Mouse (Mus musculus) intestine, embryonic 16.5 days (tissue): Measurements from ENCODE around the gene Fam69a. TPM values are rescaled to one million over a fixed set of nuclear protein-coding genes. Genes with fewer than 3 reads are reported as not detected.

ENCODE experiments used
- ATAC-seq: fragments of 200-750 bp; cut with Nextera tagmentation; 2 replicates; pipeline ENCODE4 v1.8.0; 2017; ENCODE audit warnings: moderate TSS enrichment, moderate library complexity
- H3K27ac ChIP-seq: fragments of 300-500 bp; sonication (generic); 2 replicates; pipeline ENCODE4 v1.5.1; 2014; ENCODE audit warnings: mild to moderate bottlenecking, low read length
- H3K27me3 ChIP-seq: fragments of 300-500 bp; sonication (generic); replicated peaks from 2 replicates; pipeline ENCODE4 v1.6.1; 2014; ENCODE audit warnings: low read length, control low read depth, mixed read lengths; ENCODE audit not compliant: control insufficient read depth, insufficient read depth
- H3K36me3 ChIP-seq: fragments of 300-500 bp; sonication (generic); 2 replicates; pipeline ENCODE4 v1.6.1; 2014; ENCODE audit warnings: low read length, control low read depth; ENCODE audit not compliant: control insufficient read depth, insufficient read depth
- H3K4me1 ChIP-seq: fragments of 300-500 bp; sonication (generic); 2 replicates; pipeline ENCODE4 v1.6.1; 2014; ENCODE audit warnings: low read length, control low read depth, mixed read lengths; ENCODE audit not compliant: control insufficient read depth, insufficient read depth
- H3K4me2 ChIP-seq: fragments of 300-500 bp; sonication (generic); 2 replicates; pipeline ENCODE4 v1.6.1; 2014; ENCODE audit warnings: low read depth, low read length, control low read depth
- H3K4me3 ChIP-seq: fragments of 300-500 bp; sonication (generic); 2 replicates; pipeline ENCODE4 v1.5.1; 2014; ENCODE audit warnings: mild to moderate bottlenecking, low read length
- H3K9ac ChIP-seq: fragments of 300-500 bp; sonication (generic); 2 replicates; pipeline ENCODE4 v1.6.1; 2014; ENCODE audit warnings: low read depth, low read length
- H3K9me3 ChIP-seq: fragments of 300-500 bp; sonication (generic); 2 replicates; pipeline ENCODE4 v1.6.1; 2016; ENCODE audit warnings: low read length, control low read depth; ENCODE audit not compliant: control insufficient read depth
- WGBS: fragments of 180-500 bp; shearing (Covaris S2); extraction: QIAGEN DNeasy Blood & Tissue Kit; methylation state at CpG from one replicate; pipeline ENCODE4 v1.1.7; 2014; 5-methylcytosine and 5-hydroxymethylcytosine counted together
- polyA plus RNA-seq: library from polyadenylated mRNA; unstranded; fragments of >200 nt; fragmentation: Nextera tagmentation; extraction: Ambion mirVana; gene quantifications from 2 replicates; pipeline ENCODE4 v1.2.1, GENCODE M21; 2015

Fam69a gene
- polyA plus RNA-seq, 1 experiment from 2014 or later, result 17.9 TPM

- Histone ChIP-seq H3K27ac (no peak overlapping the region), H3K27me3 (no peaks in the 10 kb centered on the region), H3K4me1 (no peaks in the 10 kb centered on the region), H3K36me3 (no peaks in the 10 kb centered on the region), H3K9ac (no peak overlapping the region), H3K4me3 (no peak overlapping the region), H3K9me3 (no peaks in the 10 kb centered on the region), H3K4me2 (no peak overlapping the region)
- 77% methylated on average over 2 of the region's 2 CpGs for WGBS
- no peak for ATAC-seq
Observed at GRCm38 (mm10) chr5:108017232-108017631, 30.3 kb upstream of the Fam69a start.

DNA sequence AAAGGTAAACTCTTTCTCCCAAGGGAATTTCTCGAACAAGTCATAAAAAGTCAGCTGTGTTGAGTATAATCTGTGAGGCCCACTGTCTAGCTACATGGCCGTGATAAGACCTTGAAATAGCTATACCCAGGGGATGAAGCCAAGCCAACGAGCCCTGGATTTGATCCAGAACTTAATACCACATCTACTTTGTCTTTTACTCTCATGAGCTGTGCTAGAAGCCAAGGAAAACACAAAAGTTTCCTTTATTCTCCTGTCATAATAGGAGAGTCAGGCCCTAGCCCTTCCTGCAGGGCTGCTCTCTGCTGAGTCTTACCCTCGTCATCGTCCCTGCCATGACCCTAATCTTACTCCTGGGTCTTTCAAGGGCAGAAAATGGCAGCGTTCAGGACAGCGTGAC, 28.5 kb upstream of the Fam69a start:
- Histone ChIP-seq H3K4me1 (no peaks in the 10 kb centered on the region), H3K9ac (no peak overlapping the region), H3K27ac (no peak overlapping the region), H3K36me3 (no peaks in the 10 kb centered on the region), H3K9me3 (no peaks in the 10 kb centered on the region), H3K4me3 (no peak overlapping the region), H3K4me2 (no peak overlapping the region), H3K27me3 (no peaks in the 10 kb centered on the region)
- no peak for ATAC-seq
- 63% methylated on average over 7 of the region's 7 CpGs for WGBS

DNA sequence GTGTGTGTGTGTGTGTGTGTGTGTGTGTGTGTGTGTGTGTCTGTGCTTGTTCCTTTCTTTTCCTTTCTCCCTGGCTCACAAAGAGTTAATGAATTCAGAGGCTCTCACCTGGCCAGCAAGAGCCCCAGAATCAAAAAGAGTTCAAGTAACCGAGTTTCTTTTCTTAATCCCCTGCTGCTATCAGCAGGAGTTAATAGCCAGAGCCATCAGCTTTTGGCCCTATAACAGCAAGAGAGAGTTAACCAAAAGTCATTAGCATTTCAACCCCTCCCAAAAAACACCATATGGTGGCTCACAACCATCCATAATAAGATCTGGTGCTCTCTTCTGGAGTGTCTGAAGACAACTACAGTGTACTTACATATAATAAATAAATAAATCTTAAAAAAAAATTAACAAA, 27.3 kb upstream of the Fam69a start:
- no peak overlapping the region for H3K4me2 ChIP-seq
- H3K4me3 ChIP-seq, result no peak overlapping the region
- H3K4me1 ChIP-seq, result no peaks in the 10 kb centered on the region
- H3K9me3 ChIP-seq, result no peaks in the 10 kb centered on the region
- no peak overlapping the region for H3K27ac ChIP-seq
- H3K36me3 ChIP-seq, result no peaks in the 10 kb centered on the region
- no peaks in the 10 kb centered on the region for H3K27me3 ChIP-seq
- WGBS, result 18% methylated on average over 1 of the region's 1 CpGs
- no peak for ATAC-seq
- no peak overlapping the region for H3K9ac ChIP-seq

DNA sequence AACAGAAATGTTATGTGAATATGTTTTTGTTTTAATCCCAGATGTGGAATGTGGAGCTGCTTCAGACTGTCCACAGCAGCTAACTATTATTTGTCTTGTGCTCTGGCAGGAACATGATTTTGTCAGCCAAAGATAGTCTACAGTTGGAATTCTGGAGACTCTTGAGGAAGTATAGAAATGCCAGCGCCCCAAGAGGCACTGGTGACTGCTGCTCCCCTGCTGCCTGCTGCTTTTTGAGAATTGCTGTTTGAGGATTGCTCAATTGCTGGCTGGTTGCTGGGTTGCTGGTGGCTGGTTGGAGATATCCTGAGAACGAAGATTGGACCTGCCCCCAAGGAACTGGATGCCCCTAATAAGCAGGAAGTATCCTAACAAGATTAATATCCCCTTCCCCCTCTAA, 22.8 kb upstream of the Fam69a start:
- Histone ChIP-seq H3K9me3 (no peaks in the 10 kb centered on the region), H3K36me3 (no peaks in the 10 kb centered on the region), H3K4me1 (no peaks in the 10 kb centered on the region), H3K27ac (no peak overlapping the region), H3K9ac (no peak overlapping the region), H3K4me2 (no peak overlapping the region), H3K27me3 (no peaks in the 10 kb centered on the region; the same call in 1 of the 2 replicates), H3K4me3 (no peak overlapping the region)
- 41% methylated on average over 2 of the region's 2 CpGs for WGBS
- ATAC-seq, result no peak

DNA sequence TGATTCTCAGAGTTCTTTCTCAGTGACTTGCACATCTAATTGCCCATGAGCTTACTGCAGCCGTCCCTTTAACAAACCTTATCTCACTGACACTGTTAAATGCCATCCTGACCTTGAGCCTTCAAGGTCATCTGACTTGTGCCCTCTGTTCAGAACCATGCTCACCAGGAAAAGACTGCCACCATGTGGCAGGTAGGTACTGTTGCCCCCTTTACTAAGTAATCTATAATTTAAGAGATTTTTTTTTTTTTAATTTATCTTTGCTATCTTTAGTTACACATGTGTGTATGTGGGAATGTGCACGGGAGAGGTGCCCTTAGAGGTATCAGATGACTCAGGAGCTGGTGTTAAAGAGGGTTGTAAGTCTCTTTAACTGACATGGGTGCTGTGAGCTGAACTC, 18.2 kb upstream of the Fam69a start:
- Histone ChIP-seq H3K4me2 (no peak overlapping the region), H3K4me1 (no peaks in the 10 kb centered on the region), H3K9ac (no peak overlapping the region), H3K9me3 (no peaks in the 10 kb centered on the region), H3K4me3 (no peak overlapping the region), H3K36me3 (no peaks in the 10 kb centered on the region), H3K27ac (no peak overlapping the region), H3K27me3 (no peaks in the 10 kb centered on the region; the same call in 1 of the 2 replicates)
- 0 out of 2 replicates have a peak, but pooled peaks have one; percentile 22 for ATAC-seq
- 43% methylated on average over 2 of the region's 2 CpGs for WGBS

GRCm38 (mm10) chr5:108002734-108003133, 15.8 kb upstream of the Fam69a start:
- Histone ChIP-seq H3K36me3 (no peaks in the 10 kb centered on the region), H3K4me3 (no peak overlapping the region), H3K4me1 (no peaks in the 10 kb centered on the region), H3K27me3 (no peaks in the 10 kb centered on the region; the same call in 1 of the 2 replicates), H3K4me2 (no peak overlapping the region), H3K9ac (no peak overlapping the region), H3K9me3 (no peaks in the 10 kb centered on the region), H3K27ac (no peak overlapping the region)
- ATAC-seq, result no peak
- WGBS, result 69% methylated on average over 5 of the region's 5 CpGs

DNA sequence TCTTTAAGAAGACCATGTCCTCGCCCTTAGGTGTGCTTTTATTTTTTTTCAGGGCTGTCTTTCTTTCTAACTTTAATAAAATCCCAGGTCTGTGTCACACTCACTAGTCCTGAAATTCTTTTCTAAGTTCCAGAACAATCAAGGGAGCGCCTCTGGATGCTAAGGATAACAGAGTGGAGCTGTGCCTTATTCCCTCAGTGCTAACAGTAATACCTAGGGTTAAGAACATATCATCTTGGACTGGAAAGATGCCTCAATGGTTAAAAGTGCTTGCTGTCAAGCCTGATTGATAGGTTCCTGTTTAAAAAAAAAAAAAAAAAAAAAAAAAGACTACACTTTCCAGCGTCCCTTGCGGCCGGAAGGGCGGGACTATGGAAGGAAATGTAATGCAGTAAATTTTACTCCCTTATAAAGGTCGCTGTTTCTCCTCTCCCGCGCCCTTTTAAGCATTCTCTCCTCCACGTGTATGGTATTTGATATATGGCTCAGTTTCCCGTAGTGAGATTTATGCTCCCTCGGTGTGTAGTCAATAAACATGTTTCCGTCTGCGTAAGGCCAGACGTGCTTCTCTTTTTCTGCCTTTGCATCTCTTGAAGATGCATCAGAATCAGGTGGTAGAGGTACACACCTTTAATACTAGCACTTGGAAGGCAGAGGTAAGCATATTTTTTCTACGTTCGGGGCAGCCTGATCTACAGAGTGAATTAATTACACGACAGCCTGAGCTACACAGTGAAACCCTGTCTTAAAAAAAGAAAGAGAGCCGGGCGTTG, 14.1 kb upstream of the Fam69a start:
- H3K4me3 ChIP-seq, result peak overlapping the region; percentile 55
- no peaks in the 10 kb centered on the region for H3K9me3 ChIP-seq
- no peaks in the 10 kb centered on the region for H3K36me3 ChIP-seq
- H3K4me2 ChIP-seq, result peak overlapping the region; percentile 45
- H3K27me3 ChIP-seq, result no peaks in the 10 kb centered on the region
- peak; percentile 80 for ATAC-seq
- no peaks in the 10 kb centered on the region for H3K4me1 ChIP-seq
- no peak overlapping the region for H3K27ac ChIP-seq
- WGBS, result 15% methylated on average over 20 of the region's 20 CpGs
- H3K9ac ChIP-seq, result peak overlapping the region; percentile 63

- 60% methylated on average over 7 of the region's 7 CpGs for WGBS
- Histone ChIP-seq H3K27ac (no peak overlapping the region), H3K9ac (no peak overlapping the region), H3K27me3 (no peaks in the 10 kb centered on the region), H3K9me3 (no peaks in the 10 kb centered on the region), H3K4me1 (no peaks in the 10 kb centered on the region), H3K4me2 (no peak overlapping the region), H3K4me3 (no peak overlapping the region), H3K36me3 (no peaks in the 10 kb centered on the region)
- ATAC-seq, result no peak
Observed at GRCm38 (mm10) chr5:107997717-107998116, 10.8 kb upstream of the Fam69a start.

DNA sequence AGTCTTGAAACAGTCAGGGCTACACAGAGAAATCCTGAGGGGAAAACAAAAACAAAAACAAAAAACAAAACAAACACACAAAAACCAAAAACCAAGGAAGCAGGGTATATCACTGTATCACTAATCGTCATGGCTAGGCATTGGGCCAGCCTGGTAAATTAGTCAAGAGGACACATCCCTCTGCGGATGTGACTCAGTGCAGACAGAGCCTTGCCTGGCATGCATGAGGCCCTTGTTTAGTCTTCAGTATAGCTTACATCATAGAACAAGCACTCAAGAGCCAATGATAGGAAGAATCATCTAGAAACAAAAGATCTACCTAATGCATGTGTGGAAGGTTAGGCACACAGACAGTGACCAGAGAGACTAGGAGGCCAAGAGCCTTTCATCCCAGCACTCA, 9.1 kb upstream of the Fam69a start:
- no peaks in the 10 kb centered on the region for H3K36me3 ChIP-seq
- H3K9ac ChIP-seq, result no peak overlapping the region
- H3K9me3 ChIP-seq, result no peaks in the 10 kb centered on the region
- H3K27ac ChIP-seq, result no peak overlapping the region
- H3K4me1 ChIP-seq, result no peaks in the 10 kb centered on the region
- WGBS, result 87% methylated on average over 2 of the region's 2 CpGs
- H3K4me3 ChIP-seq, result no peak overlapping the region
- H3K4me2 ChIP-seq, result no peak overlapping the region
- H3K27me3 ChIP-seq, result no peaks in the 10 kb centered on the region
- no peak for ATAC-seq

DNA sequence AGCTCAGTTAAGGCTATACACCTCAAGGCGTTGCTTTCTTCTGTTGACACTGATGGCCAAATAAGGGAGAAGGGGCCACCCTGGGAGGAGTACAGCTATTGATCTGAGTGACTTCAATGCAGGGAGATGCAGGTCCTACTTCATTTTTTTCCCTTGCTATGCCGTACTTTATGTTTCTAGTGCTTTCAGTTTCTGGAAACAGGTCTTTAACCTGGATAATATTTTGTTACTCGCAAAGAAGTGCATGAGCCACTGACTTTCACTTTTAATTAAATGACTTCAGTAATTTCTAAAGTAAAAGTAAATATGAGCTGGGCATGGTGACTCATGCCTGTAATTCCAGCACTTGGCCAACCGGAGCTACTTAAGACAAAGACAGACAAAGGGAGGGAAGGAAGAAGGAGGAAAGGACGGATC, 958 bp upstream of the Fam69a start:
- no peaks in the 10 kb centered on the region for H3K4me1 ChIP-seq
- peak; percentile 54 for ATAC-seq
- no peaks in the 10 kb centered on the region for H3K27me3 ChIP-seq
- 0 out of 2 replicates have a peak overlapping the region, but pooled peaks have one; percentile 2 for H3K27ac ChIP-seq
- no peaks in the 10 kb centered on the region for H3K36me3 ChIP-seq
- peak overlapping the region; percentile 63 for H3K4me2 ChIP-seq
- H3K4me3 ChIP-seq, result peak overlapping the region; percentile 87
- WGBS, result 9% methylated on average over 5 of the region's 5 CpGs
- H3K9me3 ChIP-seq, result no peaks in the 10 kb centered on the region
- no peak overlapping the region; the same call in 1 of the 2 replicates for H3K9ac ChIP-seq
